Mouse (Mus musculus): Measurements from ENCODE around the gene Pign. TPM values are rescaled to one million over a fixed set of nuclear protein-coding genes. Genes with fewer than 3 reads are reported as not detected.

Gene Pign
- total RNA-seq, 2 experiments from 2014 or later: 6.8 to 11.2 TPM

GRCm38 (mm10) chr1:105550163-105550562, 113.3 kb downstream of the Pign start:
- TF ChIP-seq CTCF (IDR thresholded peaks at IDR 0.05): no peak
- H3K4me3 ChIP-seq: no peak overlapping the region
- H3K27ac ChIP-seq: no peak overlapping the region
- no peak for DNase-seq
- intact Hi-C loops (cut with DNase I): no loop called here

- no peak for DNase-seq
- intact Hi-C loops (cut with DNase I): no loop called here
- no peak for TF ChIP-seq CTCF (IDR thresholded peaks at IDR 0.05)
- H3K27ac ChIP-seq: no peak overlapping the region
- no peak overlapping the region for H3K4me3 ChIP-seq
Observed at GRCm38 (mm10) chr1:105549648-105550047, 113.8 kb downstream of the Pign start.

GRCm38 (mm10) chr1:105543051-105543450, 120.4 kb downstream of the Pign start:
- no peak for DNase-seq
- intact Hi-C loops (cut with DNase I): no loop called here
- no peak overlapping the region for H3K27ac ChIP-seq
- H3K4me3 ChIP-seq: no peak overlapping the region
- no peak for TF ChIP-seq CTCF (IDR thresholded peaks at IDR 0.05)

GRCm38 (mm10) chr1:105523768-105524167, 139.7 kb downstream of the Pign start:
- TF ChIP-seq CTCF (IDR thresholded peaks at IDR 0.05): no peak
- intact Hi-C loops (cut with DNase I): no loop called here
- H3K27ac ChIP-seq: no peak overlapping the region
- H3K4me3 ChIP-seq: no peak overlapping the region
- no peak for DNase-seq

GRCm38 (mm10) chr1:105522321-105522720, 141.2 kb downstream of the Pign start:
- intact Hi-C loops (cut with DNase I): no loop called here
- H3K27ac ChIP-seq: no peak overlapping the region
- DNase-seq: no peak
- no peak for TF ChIP-seq CTCF (IDR thresholded peaks at IDR 0.05)
- H3K4me3 ChIP-seq: no peak overlapping the region

GRCm38 (mm10) chr1:105518101-105518500, 145.4 kb downstream of the Pign start:
- Histone ChIP-seq H3K4me3 (no peak overlapping the region), H3K27ac (no peak overlapping the region)
- intact Hi-C loops (cut with DNase I): no loop called here
- no peak for TF ChIP-seq CTCF (IDR thresholded peaks at IDR 0.05)
- DNase-seq: no peak

GRCm38 (mm10) chr1:105507116-105507515, 156.4 kb downstream of the Pign start:
- no peak overlapping the region for H3K4me3 ChIP-seq
- DNase-seq: no peak
- no peak for TF ChIP-seq CTCF (IDR thresholded peaks at IDR 0.05)
- intact Hi-C loops (cut with DNase I): no loop called here
- no peak overlapping the region for H3K27ac ChIP-seq

GRCm38 (mm10) chr1:105492626-105493025, 170.9 kb downstream of the Pign start:
- intact Hi-C loops (cut with DNase I): no loop called here
- no peak for TF ChIP-seq CTCF (IDR thresholded peaks at IDR 0.05)
- no peak overlapping the region for H3K27ac ChIP-seq
- no peak overlapping the region for H3K4me3 ChIP-seq
- DNase-seq: no peak

GRCm38 (mm10) chr1:105489456-105489855, 174.0 kb downstream of the Pign start:
- H3K27ac ChIP-seq: no peak overlapping the region
- no peak for TF ChIP-seq CTCF (IDR thresholded peaks at IDR 0.05)
- H3K4me3 ChIP-seq: no peak overlapping the region
- DNase-seq: no peak
- intact Hi-C loops (cut with DNase I): no loop called here

GRCm38 (mm10) chr1:105487037-105487436, 176.4 kb downstream of the Pign start:
- DNase-seq: no peak
- no peak overlapping the region for H3K27ac ChIP-seq
- TF ChIP-seq CTCF (IDR thresholded peaks at IDR 0.05): no peak
- intact Hi-C loops (cut with DNase I): no loop called here
- no peak overlapping the region for H3K4me3 ChIP-seq

Small RNA genes lying within 50 kb of the gene (microRNA-seq; reads per million reads assigned to microRNA genes)
- not detected for gene Gm22426

Other genes starting within 250 kb of the Pign start
- gene Relch, start 184 bp upstream of the Pign start, total RNA-seq (2021): 10 to 100 TPM in 1 of 2 experiments, 1 to 10 TPM in 1; 9.6 to 11.3 TPM
- gene Tnfrsf11a, start 117.0 kb upstream of the Pign start, total RNA-seq (2021): under 1 TPM; 0.39 to 0.64 TPM